Mouse (Mus musculus) heart, postnatal 4 days (tissue): Measurements from ENCODE around the gene Stim2. TPM values are rescaled to one million over a fixed set of nuclear protein-coding genes. Genes with fewer than 3 reads are reported as not detected.

Source experiments
- DNase-seq: peaks from one replicate; pipeline ENCODE4 v3.0.0; 2021
- total RNA-seq, 2 experiments: library from RNA; stranded (reverse); gene quantifications; 2 replicates each; pipeline ENCODE4 v1.2.3; 2021

The Stim2 gene
- total RNA-seq, 2 experiments from 2014 or later: 27.6 to 27.9 TPM

DNA sequence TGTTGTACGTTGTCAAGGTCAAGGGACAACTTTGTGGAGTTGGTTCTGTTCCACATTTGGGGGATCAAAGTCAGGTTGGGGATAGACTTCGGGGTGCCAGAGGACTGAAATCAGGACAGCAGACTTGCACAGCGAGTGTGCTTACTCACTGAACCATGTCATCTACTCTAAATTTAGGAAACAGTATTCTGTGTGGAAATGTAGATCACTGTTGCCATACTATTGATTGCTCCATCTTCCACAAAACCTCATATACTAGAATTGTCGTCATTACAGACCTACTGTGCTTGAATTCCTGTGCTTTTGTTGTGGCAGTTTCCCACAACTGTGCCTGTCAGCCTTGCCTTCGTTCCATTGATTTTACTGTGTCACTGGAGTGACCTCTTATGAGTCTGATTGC, 51.6 kb downstream of the Stim2 start:
- no peak for DNase-seq

DNA sequence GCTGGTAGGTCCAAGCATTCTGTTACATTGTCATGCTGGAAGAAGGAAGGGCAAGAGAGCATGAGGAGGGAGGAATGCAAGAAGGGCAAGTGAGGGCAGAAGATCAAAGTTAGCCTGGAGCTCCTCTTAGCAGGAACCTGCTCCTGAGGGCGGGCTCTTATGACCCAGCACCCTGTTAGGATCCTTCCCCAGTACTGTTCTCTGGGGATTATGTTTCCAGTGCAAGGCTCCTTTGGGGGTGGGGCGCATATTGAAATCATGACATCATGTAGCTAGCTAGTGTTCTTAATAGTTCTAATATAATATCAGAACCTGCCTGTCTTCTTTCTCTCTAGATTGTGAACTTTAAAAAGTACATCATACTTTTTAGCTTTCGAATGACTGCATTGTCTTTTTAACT, 52.8 kb downstream of the Stim2 start:
- no peak for DNase-seq

DNA sequence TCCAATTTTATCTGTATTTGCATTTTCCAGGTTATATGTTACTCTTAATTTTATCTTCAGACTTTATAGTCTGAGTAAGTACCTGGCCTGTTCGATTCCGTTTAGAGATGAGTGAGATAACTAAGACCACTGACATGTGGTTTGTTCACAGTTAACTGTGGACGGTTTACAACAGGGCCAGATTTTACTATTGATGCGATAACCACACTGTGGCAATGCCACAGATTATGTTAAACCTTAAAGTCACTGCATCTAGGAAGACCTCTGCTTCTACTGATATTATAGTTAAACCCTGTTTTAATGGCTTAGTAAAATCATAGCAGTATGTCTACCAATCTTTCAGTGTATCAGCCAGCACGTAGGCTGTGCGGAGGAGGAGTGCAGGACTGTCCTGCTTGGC, 53.9 kb downstream of the Stim2 start:
- no peak for DNase-seq

DNA sequence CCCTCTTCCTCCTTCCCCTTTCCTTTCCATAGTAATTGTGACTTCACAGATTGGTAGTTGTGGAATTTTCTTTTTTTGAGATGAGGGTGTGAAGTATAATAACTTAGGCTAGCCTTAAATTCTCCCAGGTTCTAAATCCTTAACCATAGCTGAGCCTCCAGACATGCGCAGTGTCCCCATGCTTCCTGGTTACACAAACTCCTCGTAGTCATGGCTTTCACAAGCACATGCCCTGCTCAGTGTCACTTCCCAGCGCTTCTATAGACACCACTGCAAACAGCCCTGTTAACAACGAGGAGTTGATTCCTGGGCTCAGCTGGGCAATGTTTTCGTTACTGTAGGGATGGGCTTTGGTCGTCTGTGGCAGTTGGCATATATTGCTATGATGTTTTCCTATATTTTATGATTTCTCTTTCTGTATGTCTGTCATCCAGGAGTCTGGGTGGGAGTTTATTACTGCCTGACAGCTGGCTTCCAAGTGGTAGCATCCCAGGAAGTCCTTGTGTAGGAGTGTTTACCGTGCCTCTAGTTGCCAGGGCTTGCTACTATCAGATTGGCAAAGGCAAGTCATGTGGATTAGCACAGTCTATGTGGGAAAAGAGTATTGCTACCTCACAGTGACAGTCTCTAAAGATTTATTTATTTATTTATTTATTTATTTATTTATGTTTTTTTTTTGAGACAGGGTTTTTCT, 55.5 kb downstream of the Stim2 start:
- no peak for DNase-seq

DNA sequence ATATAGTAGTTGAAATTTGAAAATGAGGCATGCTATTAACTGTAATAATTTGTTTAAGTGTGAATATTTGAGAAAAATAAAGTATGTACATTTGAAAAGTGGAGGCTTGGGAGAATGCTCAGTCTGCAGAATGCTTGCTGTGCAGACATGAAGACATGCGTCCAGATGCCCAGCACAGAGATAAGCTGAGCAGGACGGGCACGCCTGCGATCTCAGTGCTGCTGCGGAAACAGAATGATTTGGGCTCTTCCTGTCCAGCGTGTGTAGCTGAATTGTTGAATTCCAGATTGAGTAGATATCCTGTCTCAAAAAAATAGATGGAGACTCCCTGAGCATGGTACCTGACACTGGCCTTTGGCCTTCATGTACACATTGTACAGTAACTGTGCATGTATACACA, 58.0 kb downstream of the Stim2 start:
- no peak for DNase-seq

DNA sequence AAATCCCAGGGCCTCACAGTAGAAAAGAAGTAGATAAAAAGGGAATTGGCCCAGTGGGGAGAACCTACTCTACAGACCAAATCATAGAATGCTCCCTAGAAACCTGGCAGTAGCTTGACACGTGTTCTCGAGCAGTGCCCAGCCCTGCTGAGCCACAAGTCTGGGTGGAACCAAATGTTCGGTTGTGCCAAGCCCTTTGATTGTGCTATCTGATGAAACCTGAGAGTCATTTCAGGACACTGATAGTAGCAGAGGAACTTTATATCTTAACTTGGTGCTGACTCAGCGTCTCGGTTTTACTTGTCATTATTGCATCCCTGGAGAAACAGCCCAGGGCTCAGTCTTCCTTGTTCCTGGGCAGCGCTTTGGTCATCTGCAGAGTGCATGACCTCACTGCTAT, 61.7 kb downstream of the Stim2 start:
- no peak for DNase-seq

DNA sequence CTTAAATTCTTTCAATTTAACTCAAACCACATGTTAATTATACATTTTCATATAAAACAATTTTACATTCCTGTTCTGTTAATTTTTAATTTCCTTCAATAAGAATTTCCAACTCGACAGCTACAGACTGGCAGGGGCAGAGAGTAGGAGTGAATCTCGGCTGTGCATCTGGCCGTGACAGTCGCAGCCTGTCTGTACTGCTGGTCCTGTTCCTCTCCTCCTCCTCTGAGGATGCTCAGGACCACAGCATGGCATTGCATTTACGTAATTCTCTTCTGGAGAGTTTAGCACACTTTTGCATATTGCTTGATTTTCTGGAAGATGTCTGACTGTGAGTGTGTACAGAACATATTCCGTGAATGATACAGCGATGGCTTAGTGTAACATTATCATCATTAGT, 63.8 kb downstream of the Stim2 start:
- no peak for DNase-seq

DNA sequence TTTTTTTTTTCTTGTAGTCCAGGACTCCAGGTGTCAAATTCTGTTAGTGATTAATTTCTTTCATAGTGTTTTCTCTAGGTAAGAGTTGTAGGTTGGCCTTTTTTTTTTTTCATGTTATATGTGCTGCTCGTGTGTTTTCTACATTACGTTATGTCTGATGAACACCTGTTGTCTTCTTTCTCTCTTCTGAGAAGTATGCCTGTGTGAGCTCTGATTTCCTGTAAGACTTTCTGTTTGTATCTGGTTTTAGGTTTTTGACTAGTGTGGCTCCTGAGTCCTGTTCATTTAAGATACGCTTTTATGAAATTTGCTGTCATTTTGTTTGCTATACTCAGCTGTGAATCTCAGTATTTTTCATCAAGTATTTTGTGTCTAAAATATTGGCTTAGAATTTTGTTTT, 69.3 kb downstream of the Stim2 start:
- no peak for DNase-seq

DNA sequence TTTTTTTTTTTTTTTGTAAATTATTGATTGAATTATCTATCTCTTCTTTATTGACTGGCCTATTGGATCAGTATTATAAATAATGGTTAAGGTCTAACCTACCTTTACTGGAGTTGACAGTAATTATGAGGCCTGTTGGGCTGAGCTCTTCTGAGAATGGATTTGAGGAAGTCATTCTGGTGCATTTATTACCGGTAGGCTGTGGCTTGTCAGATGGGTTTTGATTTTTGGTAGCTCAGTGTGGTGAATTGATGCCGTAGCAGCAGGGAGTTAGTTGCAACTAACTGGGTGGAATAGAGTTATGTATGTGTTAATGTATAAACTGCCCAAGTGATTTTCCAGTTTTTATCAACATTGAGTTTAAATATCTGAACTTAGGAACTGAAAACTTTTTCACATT, 72.2 kb downstream of the Stim2 start:
- no peak for DNase-seq

DNA sequence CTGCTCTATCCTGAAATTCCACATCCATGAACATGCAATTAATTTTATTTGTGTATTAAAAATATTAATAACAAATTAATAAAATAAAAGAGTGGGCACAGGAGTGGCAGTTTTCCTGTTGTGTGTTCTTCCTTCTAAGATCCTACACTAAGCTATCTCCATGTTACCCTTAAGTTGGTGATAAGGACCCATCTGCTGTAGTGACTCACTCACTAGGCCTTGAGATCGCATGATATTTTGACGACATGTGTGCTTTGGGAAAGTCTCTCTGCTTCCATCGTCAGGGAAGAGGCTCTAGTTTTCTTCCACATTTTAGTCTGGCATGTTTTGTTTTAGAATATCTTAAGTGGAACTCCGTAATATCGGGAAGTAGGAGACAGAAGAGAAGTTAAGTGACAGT, 73.0 kb downstream of the Stim2 start:
- DNase-seq: no peak

DNA sequence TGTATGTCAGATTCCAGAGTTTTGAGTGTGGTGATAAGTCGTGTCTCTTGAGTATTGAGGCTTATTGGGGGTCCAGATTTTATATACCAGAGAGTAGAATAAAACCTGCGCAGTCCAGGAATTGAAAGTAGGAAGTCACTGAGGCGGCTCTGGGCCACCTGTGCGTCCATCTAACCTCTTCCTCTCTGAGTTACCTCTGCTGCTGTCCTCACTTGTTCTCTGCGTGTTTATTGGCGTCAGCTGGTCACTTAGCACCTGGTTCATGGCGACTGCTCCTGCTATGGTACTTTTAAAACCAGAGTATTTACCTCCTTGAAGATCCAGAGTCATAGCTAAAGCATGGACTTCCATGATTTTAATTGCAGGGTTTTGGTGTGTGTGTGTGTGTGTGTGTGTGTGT, 73.4 kb downstream of the Stim2 start:
- DNase-seq: no peak

DNA sequence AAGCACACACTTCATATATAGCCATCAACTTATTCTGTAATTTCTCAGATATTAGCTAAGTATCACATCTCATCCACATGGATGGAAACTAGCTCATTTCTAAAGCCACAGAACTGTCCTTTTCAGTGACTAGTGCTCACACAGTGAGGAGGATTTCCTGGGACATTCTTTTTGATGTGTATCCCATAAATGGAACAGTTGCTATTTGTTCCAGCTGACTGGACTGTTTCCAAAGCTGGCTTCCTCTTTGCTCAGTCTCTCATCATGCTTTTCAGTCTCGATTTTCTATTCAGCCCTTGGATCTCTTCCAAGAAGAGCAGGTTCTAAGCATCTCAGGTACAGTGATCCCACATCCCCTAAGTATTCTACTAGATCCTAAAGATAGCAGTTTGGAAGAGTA, 75.0 kb downstream of the Stim2 start:
- peak; percentile 17 for DNase-seq

DNA sequence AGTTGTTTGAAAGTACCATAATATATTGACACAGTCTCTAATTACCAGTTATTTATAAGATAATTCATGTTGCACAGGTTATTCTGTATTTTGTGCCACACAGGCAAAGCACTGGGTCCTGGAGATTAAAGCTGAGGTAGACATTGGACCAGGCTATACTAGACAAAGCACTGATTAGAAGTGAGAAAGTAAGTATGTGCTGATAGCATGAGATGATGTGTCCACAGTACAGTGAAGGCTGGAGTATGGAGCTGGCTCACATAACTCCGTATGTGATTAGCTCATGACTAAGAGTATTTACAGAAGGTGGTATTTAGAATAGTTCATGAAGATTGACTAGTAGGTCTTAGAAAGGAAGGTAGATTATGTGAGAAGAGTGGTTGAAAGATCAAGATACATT, 81.7 kb downstream of the Stim2 start:
- no peak for DNase-seq

DNA sequence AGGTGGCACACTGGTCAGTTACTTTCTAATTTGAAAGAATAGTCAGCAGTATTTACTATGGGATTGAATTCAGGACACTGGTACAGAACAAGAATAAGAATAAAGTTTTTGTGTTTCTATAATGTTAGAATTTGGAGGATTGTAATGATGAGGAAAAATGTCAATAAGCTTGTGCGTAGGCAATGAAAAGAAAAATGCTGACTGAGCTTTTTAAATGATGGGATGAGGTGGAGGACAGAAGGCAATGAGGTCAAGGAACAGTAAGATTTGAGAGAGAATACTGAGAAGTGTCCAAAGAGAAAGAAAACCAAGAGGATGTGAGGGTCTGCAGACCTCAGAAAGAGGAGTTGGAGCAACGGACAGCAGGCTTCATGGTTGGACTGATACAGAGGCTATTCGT, 89.6 kb downstream of the Stim2 start:
- no peak for DNase-seq

DNA sequence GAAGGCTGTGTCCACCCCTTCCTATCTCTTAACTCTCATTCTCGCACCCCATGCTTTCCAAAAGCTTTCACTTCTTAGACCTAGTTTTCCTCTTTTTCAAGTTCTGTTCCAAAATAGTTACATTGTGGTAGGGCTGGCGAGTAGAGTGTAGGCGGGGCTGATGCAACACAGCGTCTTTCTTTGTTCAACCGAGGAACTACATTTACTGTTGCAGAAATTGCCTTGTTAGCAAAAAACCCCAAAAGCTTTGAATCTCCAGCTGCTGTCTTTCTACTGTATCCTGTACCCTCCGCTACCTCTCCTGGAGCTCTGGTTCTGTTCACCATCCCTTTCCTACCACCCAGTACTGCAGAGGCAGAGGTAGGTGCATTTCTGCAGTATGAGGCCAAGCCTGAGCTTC, 99.9 kb downstream of the Stim2 start:
- no peak for DNase-seq

DNA sequence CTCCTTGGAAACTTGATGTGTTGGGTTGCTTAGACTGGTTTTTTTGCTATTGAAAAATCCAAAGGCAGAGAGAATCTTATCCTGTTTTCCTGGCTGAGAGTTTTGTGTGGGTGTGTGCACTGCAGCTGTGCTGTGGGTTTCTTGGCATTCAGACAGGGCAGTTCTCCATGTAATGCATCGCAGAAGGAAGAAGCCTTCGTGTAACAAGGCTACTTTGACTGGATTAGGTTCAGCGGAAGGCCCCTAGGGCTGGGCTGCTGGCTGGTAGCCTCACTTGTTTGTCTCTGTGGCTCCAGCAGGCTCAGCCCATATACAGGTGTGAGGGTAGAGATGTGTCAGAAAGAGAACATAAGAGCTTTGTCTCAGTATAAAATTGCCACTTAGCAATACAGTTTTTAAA, 102.6 kb downstream of the Stim2 start:
- DNase-seq: peak; percentile 50

DNA sequence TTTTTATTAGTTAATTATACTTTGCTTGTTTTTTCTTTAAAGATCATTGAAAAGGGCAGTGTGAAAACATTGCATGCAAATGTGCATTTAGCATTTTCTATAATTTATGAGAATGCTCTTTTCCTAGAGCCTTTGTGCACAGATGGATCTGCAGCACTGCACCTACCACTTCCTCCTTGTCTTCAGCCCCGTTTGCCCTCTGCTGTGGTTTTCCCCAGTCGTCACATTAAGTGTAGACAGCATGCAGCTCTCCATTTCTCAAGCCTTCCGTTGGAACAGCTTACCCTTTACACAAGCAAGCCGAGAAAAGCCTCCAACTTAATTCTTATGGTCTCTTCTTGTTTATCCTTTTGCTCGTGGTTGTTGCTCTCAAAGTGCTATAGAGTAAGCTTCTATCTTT, 103.0 kb downstream of the Stim2 start:
- DNase-seq: no peak

DNA sequence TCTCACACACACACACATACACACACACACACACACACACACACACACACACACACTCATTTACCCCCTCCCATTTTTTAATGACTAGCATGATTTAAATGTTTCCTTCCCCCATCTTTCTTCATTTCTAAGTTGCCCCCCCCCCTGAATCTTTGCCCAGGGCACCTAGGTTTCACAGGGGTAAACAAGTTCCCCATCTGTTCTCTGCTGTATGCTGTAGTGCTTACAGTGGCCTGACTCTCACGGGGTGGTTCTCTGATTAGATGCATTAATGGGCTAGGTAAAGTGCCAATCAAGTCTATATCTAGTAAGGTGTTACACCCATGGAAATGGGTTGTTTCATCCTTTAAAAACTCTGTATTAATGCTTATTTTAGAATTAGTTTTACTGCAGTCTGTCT, 103.7 kb downstream of the Stim2 start:
- no peak for DNase-seq

DNA sequence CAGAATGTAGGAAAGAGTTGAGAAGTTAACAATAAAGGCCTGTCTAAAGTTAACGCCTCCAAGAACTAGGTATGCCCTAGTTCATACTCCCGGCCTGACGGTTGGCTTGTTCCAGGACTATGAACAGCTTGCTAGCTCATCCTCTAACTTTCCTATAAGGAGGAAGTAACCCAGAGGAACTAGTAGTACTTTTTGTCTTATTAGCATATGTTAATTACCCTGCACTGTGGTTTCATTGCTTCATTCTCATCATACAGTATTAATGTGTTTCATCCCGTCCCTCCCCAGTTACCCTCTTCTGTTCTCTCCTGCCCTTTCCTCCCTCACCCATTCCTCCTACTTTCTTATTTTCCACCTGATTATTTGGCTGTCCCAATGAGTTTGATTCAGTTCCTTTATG, 108.4 kb downstream of the Stim2 start:
- DNase-seq: no peak

DNA sequence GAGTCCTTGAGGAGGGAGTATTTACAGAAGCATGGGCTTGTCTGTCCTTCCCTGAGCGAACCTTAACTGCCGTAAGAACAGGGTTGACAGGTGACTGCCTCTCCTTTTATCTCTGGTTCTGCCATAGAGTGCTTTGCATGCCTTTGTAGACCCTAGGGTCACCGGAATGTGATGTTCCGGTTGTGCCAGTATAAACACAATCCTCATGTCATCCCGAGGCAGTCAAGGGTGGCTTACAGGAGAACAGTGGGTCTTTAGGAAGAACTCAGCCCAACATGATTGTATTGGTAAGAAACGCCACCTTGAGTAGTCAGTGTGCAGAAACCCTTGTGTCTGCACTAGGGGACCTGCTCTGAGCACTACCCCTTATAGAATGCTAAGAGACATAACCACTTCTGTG, 108.8 kb downstream of the Stim2 start:
- no peak for DNase-seq

DNA sequence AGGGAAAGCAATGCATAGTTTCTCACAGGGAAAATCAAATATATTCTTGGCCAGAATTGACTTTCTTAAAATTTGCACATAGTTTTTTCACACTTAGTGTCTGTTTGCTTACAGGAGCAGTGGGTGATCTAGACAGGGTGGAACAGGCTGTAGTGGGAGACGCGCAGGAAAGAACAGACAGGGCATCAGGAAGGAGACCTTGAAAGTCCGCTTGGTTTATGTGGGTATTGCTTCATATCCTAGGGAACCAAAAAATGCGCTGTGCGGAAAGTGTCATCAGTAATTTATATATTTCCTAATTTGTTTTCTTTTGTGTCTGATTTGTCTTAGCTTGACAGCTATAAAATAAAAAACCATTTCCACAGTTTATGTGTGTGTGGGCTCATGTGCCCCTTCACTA, 110.8 kb downstream of the Stim2 start:
- DNase-seq: no peak

DNA sequence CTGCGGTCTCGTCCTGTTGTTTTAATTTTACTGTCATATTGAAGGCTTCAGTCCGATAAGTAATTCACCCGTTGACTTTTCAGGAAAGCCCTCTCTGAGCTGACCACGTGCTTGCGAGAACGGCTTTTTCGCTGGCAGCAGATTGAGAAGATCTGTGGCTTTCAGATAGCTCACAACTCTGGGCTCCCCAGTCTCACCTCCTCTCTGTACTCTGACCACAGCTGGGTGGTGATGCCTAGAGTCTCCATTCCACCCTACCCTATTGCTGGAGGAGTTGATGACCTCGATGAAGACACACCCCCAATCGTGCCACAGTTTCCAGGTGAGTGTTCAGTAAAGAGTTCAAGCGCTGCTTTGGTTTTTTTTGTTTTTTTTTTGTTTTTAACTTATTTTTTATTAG, 112.5 kb downstream of the Stim2 start:
- no peak for DNase-seq

DNA sequence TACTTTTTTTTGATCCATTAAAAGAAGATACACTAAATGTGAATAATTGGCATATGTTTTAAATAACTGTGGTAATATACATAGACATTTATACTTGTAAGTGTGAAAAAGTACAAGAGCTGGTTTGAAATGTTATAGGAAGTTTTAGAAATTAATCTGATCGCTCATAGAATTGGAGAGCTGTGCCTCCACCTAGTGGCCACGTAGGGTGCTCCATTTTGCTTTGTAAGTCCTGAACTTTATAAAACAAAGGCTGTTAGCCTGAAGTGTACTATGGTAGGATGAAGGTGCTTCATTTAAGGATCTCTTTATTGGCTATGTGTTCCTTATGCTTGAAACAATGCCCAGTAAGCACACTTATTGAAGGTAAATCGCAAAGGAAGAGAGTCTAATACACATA, 115.0 kb downstream of the Stim2 start:
- peak; percentile 72 for DNase-seq

DNA sequence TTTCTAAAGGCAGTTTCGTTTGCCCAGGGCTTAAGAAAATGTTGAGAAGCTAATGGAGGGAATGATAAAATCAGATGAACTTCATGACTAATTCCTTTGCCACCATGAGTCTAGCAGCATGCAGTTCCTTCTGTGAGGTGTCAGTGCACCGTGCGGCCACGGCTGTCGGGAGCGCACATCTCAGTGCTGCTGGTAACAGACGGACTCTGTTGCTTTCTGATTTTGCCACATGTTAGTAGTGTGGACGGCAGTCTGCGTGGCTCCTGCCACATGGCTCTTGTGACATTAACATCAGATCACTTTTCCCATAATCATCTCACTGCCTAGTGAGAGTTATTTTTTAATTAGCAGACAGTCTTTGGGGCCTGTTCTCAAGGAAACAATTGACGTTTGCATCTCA, 118.2 kb downstream of the Stim2 start:
- no peak for DNase-seq
